Mouse (Mus musculus): ENCODE data around the gene Rgs4.

DNA sequence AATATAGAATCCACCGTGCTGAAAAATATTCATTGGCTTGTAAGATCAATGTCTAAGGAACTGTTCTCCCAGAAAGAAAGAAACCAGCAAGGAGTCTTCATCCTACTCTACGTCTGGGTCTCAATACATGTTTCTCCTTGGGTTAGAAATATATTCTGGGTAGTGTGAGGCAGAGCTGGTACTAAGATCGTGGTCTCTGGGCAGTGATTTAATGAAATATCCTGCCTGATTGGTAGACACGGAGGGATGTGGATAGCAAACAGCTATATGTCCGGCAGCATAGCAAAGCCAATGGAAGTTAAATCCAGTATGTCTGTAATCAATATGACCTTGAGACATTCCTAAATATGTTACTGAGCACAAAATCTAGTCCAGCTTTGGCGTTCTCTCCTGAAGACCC lies 460 bp upstream of the Rgs4 start:
- TF ChIP-seq CTCF (IDR thresholded peaks at IDR 0.05; ENCODE audit: control insufficient read depth, insufficient read depth, insufficient replicate concordance, low read depth, low read length) (no peak), POLR2A (IDR thresholded peaks at IDR 0.05; ENCODE audit: control insufficient read depth, low read depth, low read length) (no peak)

All from testis, adult 2 months (tissue).